In the genomic region with DNA sequence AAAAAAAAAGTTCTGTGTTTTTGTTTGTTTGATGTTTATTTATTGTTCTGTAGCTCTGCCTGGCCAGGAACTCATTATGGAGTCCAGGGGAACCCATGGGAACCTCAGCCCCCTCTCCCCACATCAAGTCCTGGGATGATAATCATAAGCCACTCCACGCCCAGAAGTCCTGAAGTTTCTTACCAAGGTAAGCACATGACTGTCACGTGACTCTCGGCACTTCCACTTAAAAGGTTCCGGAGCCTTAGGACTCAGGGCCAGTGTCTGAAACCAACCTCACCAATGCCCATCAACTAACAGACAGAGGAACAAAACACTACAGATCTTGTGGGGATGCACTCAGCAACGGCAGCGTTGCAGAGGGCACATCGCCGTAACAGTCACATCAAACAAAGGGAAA, we compare ENCODE assay signal across 21 mouse cellular contexts. TPM values are rescaled to one million over a fixed set of nuclear protein-coding genes. Genes with fewer than 3 reads are reported as not detected.
"Had no signal": no experiment of that assay in that cellular context is flagged by ENCODE, and none has a peak within 500 bp of the region (broad histone marks: within the 10 kb centered on the region; RNA-seq: fewer than 3 reads in every experiment).

No protein-coding gene starts in this region.

- H3K4me1 ChIP-seq: liver, embryonic 13.5 days; midbrain, embryonic 12.5 days; midbrain, embryonic 15.5 days; neural tube, embryonic 12.5 days had no signal

- H3K4me3 ChIP-seq: kidney, embryonic 15.5 days; left cerebral cortex, adult 2 months; liver, embryonic 13.5 days; midbrain, embryonic 12.5 days; midbrain, embryonic 15.5 days; neural tube, embryonic 12.5 days; neural tube, embryonic 15.5 days; stomach, embryonic 15.5 days had no signal

- H3K9me3 ChIP-seq: kidney, embryonic 15.5 days; liver, embryonic 13.5 days; midbrain, embryonic 12.5 days; midbrain, embryonic 15.5 days; neural tube, embryonic 12.5 days; neural tube, embryonic 15.5 days; stomach, embryonic 15.5 days had no signal

- H3K36me3 ChIP-seq: midbrain, embryonic 12.5 days; midbrain, embryonic 15.5 days; neural tube, embryonic 12.5 days; neural tube, embryonic 15.5 days; stomach, embryonic 15.5 days had no signal

- DNase-seq: kidney, adult 11 months; kidney, adult 8-10 months; kidney, postnatal 10 days; kidney, postnatal 36 days; layer of hippocampus, adult 9-11 months; left cerebral cortex, postnatal 4 days; liver, embryonic 13.5 days; lung, adult 2 months; lung, postnatal 14 days; lung, postnatal 4 days; retina, postnatal 1 day; right cerebral cortex, postnatal 25 days; spleen, adult 18-20 months; thymus, postnatal 25 days had no signal

- H3K27me3 ChIP-seq: kidney, embryonic 15.5 days; liver, embryonic 13.5 days; midbrain, embryonic 12.5 days; midbrain, embryonic 15.5 days; neural tube, embryonic 12.5 days; neural tube, embryonic 15.5 days; stomach, embryonic 15.5 days had no signal

- H3K4me2 ChIP-seq: kidney, embryonic 15.5 days; liver, embryonic 13.5 days; midbrain, embryonic 12.5 days; midbrain, embryonic 15.5 days; neural tube, embryonic 12.5 days; neural tube, embryonic 15.5 days; stomach, embryonic 15.5 days had no signal

- H3K9ac ChIP-seq: kidney, embryonic 15.5 days; liver, embryonic 13.5 days; midbrain, embryonic 12.5 days; midbrain, embryonic 15.5 days; neural tube, embryonic 12.5 days; neural tube, embryonic 15.5 days; stomach, embryonic 15.5 days had no signal

- H3K27ac ChIP-seq: kidney, embryonic 15.5 days; left cerebral cortex, adult 2 months; liver, embryonic 13.5 days; midbrain, embryonic 12.5 days; midbrain, embryonic 15.5 days; neural tube, embryonic 12.5 days; neural tube, embryonic 15.5 days; stomach, embryonic 15.5 days had no signal

- ATAC-seq: midbrain, embryonic 15.5 days had no signal

RNA-seq across cellular contexts. Expression of a gene that starts 58.4 kb away (rescaled TPM):
- polyA plus RNA-seq: midbrain, embryonic 12.5 days; neural tube, embryonic 12.5 days had no signal
